Mouse (Mus musculus): ENCODE data around the gene Znhit3.
"Not testable (repeated sequence)": the region's sequence is repeated elsewhere in the genome, so short reads cannot be mapped to it uniquely, and the experiment has no call there.

Gene Znhit3

DNA sequence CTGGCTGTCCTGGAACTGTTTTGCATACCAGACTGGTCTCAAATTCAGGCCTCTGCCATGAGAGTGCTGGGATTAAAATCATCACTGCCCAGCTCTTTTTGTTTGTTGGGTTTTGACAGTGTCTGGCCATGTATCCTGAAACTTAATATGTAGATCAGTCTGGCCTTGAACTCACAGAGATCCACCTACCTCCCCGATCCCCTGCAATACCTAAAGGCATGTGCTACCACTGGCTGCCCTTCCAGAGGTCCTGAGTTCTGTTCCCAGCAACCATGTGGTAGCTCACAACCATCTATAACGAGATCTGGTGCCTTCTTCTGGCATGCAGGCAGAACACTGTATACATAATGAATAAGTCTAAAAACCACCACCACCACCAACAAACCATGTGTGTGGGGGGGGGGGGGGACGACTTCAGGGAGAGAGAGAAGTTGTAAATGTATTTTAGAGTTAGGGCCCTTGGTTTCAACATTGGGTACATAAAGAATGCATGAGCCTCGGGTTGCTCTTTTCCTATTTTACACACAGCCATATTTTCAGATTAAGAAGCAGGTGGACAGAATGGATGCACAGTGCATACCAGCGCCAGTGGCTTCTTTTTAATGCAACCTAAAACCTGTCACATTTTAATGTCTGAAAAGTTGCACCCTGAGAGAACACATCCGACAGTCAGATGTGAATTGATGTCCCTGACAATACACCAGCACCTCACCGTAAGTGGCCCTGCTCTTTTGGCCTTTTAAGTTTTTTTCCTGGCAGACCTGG lies 37.0 kb downstream of the Znhit3 start:
- DNase-seq (ENCODE audit: low read depth, low spot score) = no peak

DNA sequence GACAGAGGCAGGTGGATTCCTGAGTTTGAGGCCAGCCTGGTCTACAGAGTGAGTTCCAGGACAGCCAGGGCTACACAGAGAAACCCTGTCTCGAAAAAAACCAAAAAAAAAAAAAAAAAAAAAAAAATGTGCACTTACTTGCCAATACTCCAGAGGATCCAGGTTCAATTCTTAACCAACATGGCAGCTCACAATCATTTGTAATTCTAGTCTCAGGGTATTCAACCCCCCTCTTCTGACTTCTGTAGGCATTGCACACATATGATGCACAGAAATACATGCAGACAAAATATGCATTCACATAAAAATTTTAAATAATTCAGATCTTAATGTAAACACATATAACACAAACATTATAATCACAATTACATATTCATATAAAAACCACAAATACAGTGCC lies 40.1 kb downstream of the Znhit3 start:
- not testable (repeated sequence) for DNase-seq (ENCODE audit: low read depth, low spot score)

DNA sequence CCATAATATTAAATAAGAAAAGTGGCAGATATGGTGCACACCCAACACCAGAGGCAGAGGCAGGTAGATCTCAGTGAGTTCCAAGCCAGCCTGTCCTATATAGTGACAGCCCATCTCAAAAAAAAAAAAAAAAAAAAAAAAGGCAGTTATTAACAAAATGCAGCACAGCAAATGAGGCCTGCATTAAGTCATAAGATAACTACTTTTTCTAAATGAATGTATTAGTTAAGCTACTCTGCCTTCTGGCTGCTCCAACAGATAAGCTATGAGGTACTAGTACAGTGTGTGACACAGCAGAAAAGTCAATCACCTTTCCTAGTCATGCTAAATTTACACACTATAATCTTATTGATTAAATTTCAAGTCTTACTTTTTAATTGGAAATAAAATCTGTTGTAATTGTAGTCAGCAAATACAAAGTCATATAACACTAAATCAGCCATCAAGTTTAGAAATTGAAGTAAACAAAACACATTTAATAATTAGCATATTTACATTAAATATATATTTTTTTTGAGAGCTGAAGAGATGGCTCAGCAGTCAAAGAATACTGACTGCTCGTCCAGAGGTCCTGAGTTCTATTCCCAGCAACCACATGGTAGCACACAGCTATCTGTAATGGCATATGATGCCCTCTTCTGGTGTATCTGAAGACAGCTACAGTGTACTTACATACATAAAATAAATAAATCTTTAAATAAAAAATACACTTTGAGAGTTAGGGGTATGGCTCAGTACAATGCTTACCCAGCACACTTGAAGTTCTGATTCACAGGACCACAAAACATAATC lies 42.9 kb downstream of the Znhit3 start:
- DNase-seq (ENCODE audit: low read depth, low spot score) = peak; percentile 67

DNA sequence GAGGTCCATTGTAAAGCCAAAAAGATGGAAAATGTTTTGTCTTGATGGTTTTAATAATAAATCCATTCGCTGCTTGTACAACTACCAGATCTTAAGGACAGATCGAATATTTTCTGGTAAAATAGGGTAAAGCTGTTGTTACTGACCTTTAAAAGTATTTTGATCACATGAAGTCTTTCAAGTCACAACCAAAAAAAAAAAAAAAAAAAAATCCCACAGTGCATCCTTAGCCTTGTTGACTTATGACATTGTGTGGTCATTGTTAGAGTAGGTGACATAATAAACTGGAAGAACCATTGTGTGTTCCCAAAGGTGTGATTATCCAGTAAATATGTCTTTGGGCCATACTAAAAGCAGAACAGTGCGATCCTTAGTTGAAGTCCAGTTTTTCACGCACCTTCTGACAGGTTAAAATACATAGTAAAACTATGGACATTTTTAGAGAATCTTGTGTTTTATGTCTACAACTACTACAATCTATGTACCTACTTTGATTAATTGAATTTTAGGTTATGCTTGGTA lies 44.6 kb downstream of the Znhit3 start:
- DNase-seq (ENCODE audit: low read depth, low spot score) = no peak

DNA sequence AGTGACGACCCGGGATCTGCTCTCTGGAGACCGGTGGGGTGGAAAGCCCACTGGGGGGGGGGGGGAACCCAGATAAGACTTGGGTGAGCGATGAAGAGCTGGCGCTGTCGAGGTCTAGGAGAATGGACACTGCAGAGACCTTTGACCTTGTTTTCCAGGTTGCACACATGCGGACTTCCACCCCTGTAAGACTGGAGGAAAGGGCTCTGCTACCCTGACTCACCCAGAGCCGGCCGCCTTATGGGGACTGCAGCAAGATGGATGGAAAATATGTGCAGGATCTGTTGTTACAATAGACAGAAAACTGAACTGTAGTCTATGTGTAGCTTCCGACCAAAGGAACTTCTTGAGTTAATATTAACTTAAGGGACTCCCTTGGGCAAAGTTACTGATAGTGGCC lies 45.1 kb downstream of the Znhit3 start:
- DNase-seq (ENCODE audit: low read depth, low spot score) = no peak

DNA sequence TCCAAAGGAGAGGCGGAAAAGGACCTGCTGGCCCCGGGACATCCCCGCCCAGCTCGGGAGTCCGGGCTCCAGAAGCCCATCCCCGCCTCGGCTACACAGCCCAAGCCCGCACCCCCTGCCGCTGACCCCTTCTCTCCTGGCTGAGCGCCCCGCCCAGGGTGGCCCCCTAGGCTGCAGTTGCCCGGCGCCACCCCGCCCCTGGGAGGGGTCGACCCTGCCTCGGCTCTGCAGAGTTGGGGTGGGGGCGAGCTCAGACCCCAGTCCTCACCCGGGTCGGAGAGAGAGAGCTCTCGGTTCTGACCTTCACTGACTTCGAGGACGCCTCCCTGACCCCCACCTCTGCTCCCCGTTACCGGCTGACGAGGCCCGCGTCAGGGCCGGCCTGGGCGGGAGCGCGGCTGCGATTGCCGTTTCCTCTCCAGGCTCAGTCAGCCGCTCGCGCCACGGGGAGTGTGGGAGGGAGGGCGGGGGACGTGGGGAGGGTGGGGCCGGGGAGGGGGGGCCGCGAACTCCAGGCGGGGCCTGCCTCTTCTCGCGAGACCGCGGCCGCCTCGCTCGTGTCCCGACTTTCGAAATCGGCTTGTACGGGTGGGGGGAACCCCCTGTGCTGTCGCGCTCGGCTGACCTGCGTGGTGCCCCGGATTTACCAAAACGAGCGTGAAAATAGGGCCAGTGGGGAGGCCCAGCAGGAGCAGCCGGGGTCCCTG lies 45.7 kb downstream of the Znhit3 start, which contains the start of gene Ggnbp2:
Gene Ggnbp2 (minus strand): TSS at position 481 of the 707 bp plus-strand sequence.
- peak; percentile 78 for DNase-seq (ENCODE audit: low read depth, low spot score)

DNA sequence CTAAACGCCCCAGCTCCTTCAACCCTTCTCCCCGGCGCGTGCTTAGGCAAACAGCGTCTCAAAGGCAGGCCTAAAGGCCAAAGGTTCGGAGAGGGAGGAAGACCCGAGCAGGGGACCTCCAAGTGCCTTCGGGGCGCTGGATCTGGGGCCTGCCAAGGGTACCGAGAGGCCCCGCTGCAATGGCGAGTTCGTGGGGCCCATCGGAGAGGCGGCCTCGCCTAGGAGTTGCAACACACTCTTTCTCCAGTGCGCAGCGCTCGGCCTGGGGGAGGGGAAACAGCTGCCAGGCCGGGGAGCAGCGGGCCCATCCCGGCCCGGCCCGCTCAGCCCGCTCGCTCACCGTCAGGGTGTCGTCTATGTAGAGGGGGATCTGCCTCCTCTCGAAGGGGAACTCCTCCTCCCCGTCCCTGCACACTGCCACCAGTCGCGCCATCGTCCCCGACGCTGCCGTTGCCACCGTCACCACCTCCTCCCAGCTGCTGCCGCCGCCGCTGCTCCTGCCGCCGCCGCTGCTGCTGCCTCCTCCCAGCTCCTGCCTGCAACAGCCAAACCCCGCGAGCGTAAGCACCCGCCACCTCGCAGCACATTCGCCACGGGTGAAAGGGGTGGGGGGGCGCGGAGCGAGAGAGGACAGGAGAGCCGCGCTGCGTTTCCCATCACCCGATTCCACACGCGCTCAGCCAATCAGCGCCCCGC lies 46.5 kb downstream of the Znhit3 start:
- DNase-seq (ENCODE audit: low read depth, low spot score) = no peak

DNA sequence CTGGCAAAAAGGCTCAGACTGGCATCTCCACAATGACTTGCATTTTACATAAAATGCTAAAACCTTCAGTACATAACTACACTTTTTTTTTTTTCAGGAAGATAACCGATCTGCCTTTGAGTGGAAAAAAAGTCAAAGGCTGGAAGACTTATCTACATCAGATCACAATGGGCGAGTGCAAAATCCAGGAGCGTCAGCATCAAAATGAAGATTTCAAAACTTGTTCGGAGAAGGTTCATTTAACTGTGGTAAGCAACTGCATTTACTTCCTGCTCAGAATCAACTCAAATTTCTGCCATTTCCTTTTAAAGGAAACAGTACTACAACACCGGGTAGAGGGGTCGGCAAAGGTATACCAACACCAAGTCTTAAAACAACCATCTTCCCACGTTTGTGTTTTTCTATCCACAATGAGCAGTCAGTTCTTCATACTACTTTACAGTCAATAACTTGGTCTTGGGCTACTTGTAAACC lies 47.3 kb downstream of the Znhit3 start:
- DNase-seq (ENCODE audit: low read depth, low spot score) = no peak

DNA sequence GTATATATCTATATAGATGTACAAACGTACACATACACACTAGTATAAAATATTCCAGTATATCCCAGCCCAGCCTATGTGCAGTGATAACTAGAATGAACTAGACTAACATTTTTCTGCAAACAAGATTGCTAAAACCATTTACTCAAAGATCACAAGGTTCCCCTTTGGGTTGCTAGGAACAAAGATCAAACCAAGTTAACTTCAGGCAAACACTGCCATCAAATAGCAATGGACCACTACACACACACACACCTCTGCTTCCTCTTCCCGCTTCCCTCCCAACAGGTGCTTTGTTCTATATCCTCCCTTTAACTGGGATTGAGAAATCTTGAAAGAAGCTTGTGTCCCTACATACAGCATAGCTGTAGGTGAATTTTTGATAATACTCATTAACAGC lies 48.6 kb downstream of the Znhit3 start:
- DNase-seq (ENCODE audit: low read depth, low spot score) = no peak

DNA sequence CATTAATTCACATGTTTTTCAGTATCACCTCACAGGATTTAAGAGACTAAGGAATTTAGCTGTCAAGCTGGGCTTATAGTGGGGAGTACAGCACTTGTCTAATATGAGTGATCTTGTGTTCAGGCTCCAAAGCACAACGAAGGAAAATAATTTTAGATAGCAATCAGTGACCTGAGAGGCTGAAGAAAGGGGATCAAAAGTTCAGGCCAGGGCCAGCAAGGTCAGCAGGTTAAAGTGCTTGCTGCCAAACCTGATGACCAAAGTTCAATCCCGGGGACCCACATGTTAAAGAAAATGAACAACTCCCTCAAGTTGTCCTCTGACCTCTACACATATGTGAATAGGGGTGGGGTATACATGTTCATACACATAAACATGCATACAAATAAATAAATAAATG lies 50.9 kb downstream of the Znhit3 start:
- no peak for DNase-seq (ENCODE audit: low read depth, low spot score)
